Mouse (Mus musculus) bone marrow macrophage, adult 2 months (primary cell): ENCODE data around the gene P3h1.

Source experiments
- CTCF ChIP-seq: IDR thresholded peaks from 2 replicates; pipeline ENCODE4 v1.5.1; 2012; ENCODE audit warnings: low read depth, mild to moderate bottlenecking, low read length, moderate library complexity
- POLR2A ChIP-seq: IDR thresholded peaks from 2 replicates; pipeline ENCODE4 v1.6.1; 2012; ENCODE audit warnings: mild to moderate bottlenecking, low read depth, low read length, borderline replicate concordance

GRCm38 (mm10) chr4:119246688-119247225 is 14.0 kb downstream of the P3h1 start:
- TF ChIP-seq CTCF = no peak
- TF ChIP-seq POLR2A = no peak
